Mouse (Mus musculus): Measurements from ENCODE around the gene Plcb3. TPM values are rescaled to one million over a fixed set of nuclear protein-coding genes. Genes with fewer than 3 reads are reported as not detected.

Plcb3 gene
- total and polyA plus RNA-seq, 3 experiments: 9.9 to 21.0 (median 14.1) TPM

DNA sequence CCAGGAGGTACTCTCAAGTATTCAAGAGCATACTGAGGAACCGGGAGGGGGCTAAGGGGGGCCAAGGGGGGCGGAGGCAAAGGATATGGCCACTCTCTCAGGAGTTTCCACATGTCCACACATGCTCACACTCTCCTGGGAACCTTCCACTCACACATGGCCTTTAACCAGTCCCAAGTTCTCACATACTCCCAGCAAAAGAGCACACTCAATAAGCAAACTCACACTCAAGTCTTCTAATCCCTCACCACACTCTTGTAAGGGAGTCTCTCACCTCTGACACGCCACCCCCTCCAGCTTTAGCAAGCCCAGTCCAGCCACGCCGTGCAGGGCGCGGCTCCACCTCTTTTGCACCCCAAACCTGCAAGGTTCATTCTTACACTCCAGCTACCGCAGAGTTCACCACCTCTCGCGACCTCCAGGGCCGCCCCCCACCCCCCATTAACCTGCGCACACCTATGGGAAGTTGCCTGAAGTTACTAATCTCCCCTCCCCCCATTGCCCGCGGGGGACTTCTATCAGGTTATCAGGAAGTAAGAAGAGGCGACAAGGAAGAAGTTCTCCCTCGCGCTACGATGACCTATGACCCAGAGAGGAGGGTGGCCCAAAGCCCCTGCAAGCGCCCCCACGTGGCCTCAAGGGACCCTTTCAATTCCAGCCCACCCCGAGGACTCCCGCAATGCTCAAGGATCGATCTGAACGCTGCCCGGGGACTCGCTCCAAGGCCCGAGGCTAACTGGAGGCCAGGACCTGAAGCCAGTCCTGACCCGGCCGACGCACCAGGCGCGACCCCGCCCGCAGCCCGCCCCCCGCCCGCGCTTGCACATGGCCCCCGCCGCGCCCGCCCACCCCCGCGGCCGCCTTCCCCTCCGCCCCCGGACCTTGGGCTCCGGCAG, 55.3 kb downstream of the Plcb3 start:
- Histone ChIP-seq H3K9me3 (replicated peaks) (no peaks in the 10 kb centered on the region), H3K4me3 (ENCODE audit: low read depth, low read length) (peak overlapping the region; percentile 76), H3K4me1 (ENCODE audit: insufficient read depth, low read depth, low read length) (peaks cover 52% of the 10 kb centered on the region), H3K36me3 (replicated peaks) (peaks cover 43% of the 10 kb centered on the region), H3K27me3 (ENCODE audit: insufficient read depth, low read length) (peaks cover 14% of the 10 kb centered on the region)
- DNase-seq (ENCODE audit: low spot score) (peak; percentile 58), ATAC-seq (ENCODE audit: extremely low read depth, insufficient number of reproducible peaks, low FRiP score, poor library complexity, severe bottlenecking) (no peak)
- TF ChIP-seq TAL1 (conservative IDR thresholded peaks at IDR 0.05; ENCODE audit: low read depth, low read length) (no peak), CTCF (IDR thresholded peaks at IDR 0.05; ENCODE audit: low read depth, low read length) (0 out of 2 replicates have a peak, but pooled peaks have one; percentile 3), GATA2 (IDR thresholded peaks at IDR 0.05; ENCODE audit: borderline replicate concordance, low read depth, low read length) (no peak), GATA1 (IDR thresholded peaks at IDR 0.05; ENCODE audit: borderline replicate concordance, low read length) (no peak), POLR2AphosphoS5 (IDR thresholded peaks at IDR 0.05; ENCODE audit: insufficient replicate concordance, low read depth, low read length) (no peak)

DNA sequence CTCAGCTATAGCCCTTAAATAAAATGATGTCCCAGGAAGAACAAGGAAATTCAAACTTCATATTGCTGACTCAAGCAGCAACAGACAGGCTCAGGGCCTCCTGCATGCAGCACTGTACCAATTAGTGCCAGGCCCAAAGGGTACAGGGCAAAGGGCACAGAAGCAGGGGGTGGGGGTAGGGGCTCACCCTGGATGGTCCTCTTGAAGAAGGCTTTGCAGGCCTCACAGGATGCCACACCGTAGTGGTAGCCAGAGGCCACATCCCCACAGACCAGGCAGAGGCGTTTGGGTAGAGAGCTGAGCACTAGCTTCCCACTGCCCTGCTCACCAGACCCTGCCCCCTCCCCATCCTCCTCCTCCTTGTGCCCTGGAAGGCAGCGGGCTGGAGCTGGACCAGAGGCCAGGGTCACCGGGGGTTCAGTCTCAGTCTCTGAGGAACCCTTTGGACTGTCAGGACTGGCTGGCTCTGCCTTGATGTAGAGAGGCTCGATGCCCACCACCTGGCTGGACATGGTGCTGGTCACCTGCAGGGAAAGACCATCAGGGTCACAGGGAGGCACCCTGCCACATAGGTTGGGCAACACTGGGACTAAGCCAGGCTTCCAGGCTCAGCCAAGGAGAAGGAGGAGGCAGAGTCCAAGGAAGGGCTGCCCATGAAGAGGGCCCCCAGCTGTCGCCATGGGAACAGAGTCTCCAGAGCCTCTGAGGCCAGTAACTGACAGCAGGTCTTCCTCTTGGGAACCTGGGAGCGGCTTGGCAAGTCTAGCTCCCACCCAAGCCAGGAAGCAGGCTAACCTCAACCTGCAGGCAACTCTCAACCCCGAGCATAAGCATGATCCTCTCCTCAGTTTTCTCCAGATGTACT, 56.2 kb downstream of the Plcb3 start:
- ATAC-seq (ENCODE audit: extremely low read depth, insufficient number of reproducible peaks, low FRiP score, poor library complexity, severe bottlenecking) (no peak), DNase-seq (ENCODE audit: low spot score) (no peak)
- TF ChIP-seq TAL1 (conservative IDR thresholded peaks at IDR 0.05; ENCODE audit: low read depth, low read length): no peak
- TF ChIP-seq GATA1 (IDR thresholded peaks at IDR 0.05; ENCODE audit: borderline replicate concordance, low read length): no peak
- TF ChIP-seq CTCF (IDR thresholded peaks at IDR 0.05; ENCODE audit: low read depth, low read length): no peak
- TF ChIP-seq POLR2AphosphoS5 (IDR thresholded peaks at IDR 0.05; ENCODE audit: insufficient replicate concordance, low read depth, low read length): no peak
- no peak for TF ChIP-seq GATA2 (IDR thresholded peaks at IDR 0.05; ENCODE audit: borderline replicate concordance, low read depth, low read length)
- Histone ChIP-seq H3K36me3 (replicated peaks) (peaks cover 52% of the 10 kb centered on the region), H3K9me3 (replicated peaks) (no peaks in the 10 kb centered on the region), H3K4me1 (ENCODE audit: insufficient read depth, low read depth, low read length) (peaks cover 59% of the 10 kb centered on the region), H3K27me3 (ENCODE audit: insufficient read depth, low read length) (peaks cover 5% of the 10 kb centered on the region; the same call in 1 of the 2 replicates), H3K4me3 (ENCODE audit: low read depth, low read length) (peak overlapping the region; percentile 76)

DNA sequence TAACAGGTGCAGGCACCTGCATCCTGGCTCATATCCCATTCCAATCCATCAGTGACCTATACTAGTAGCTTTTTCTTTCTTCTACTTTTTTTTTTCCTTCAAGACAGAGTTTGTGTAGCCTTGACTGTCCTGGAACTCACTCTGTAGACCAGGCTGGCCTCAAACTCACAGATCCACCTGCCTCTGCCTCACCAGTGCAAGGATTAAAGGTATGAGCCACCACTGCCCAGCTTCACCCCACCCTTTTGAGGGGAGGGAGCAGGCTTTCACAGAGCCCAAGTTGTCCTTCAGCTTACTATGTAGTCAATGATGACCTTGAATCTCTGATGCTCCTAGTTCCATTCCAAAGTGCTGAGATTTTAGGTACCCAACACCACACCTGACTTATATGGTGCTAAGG, 56.8 kb downstream of the Plcb3 start:
- no peak for TF ChIP-seq POLR2AphosphoS5 (IDR thresholded peaks at IDR 0.05; ENCODE audit: insufficient replicate concordance, low read depth, low read length)
- no peak for TF ChIP-seq CTCF (IDR thresholded peaks at IDR 0.05; ENCODE audit: low read depth, low read length)
- no peak for TF ChIP-seq GATA2 (IDR thresholded peaks at IDR 0.05; ENCODE audit: borderline replicate concordance, low read depth, low read length)
- TF ChIP-seq GATA1 (IDR thresholded peaks at IDR 0.05; ENCODE audit: borderline replicate concordance, low read length): no peak
- no peak for TF ChIP-seq TAL1 (conservative IDR thresholded peaks at IDR 0.05; ENCODE audit: low read depth, low read length)
- ATAC-seq (ENCODE audit: extremely low read depth, insufficient number of reproducible peaks, low FRiP score, poor library complexity, severe bottlenecking) (no peak), DNase-seq (ENCODE audit: low spot score) (no peak)
- Histone ChIP-seq H3K9me3 (replicated peaks) (no peaks in the 10 kb centered on the region), H3K4me3 (ENCODE audit: low read depth, low read length) (no peak overlapping the region), H3K27me3 (ENCODE audit: insufficient read depth, low read length) (no peaks in the 10 kb centered on the region), H3K4me1 (ENCODE audit: insufficient read depth, low read depth, low read length) (peaks cover 56% of the 10 kb centered on the region), H3K36me3 (replicated peaks) (peaks cover 57% of the 10 kb centered on the region)

DNA sequence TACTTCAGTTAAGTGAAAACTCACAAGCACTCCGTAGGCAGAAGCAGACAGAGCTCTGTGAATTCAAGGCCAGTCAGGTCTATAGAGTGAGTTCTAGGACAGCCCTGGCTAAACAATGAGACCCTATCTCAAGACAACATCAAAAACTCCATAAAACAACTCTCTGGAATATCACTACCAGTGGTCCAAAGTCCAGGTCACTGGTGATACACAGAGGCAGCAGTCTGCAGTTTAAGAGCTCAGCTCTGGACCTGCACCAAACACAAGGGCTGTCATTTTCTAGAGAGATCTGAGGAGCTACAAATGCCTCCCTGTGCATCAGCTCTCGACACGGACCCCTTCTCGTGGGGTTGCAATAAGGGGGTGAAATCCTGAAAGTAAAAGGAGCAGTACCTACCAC, 57.9 kb downstream of the Plcb3 start:
- Histone ChIP-seq H3K9me3 (replicated peaks) (no peaks in the 10 kb centered on the region), H3K36me3 (replicated peaks) (peaks cover 68% of the 10 kb centered on the region), H3K4me3 (ENCODE audit: low read depth, low read length) (no peak overlapping the region), H3K4me1 (ENCODE audit: insufficient read depth, low read depth, low read length) (peaks cover 60% of the 10 kb centered on the region), H3K27me3 (ENCODE audit: insufficient read depth, low read length) (no peaks in the 10 kb centered on the region)
- no peak for ATAC-seq (ENCODE audit: extremely low read depth, insufficient number of reproducible peaks, low FRiP score, poor library complexity, severe bottlenecking)
- no peak for TF ChIP-seq POLR2AphosphoS5 (IDR thresholded peaks at IDR 0.05; ENCODE audit: insufficient replicate concordance, low read depth, low read length)
- DNase-seq (ENCODE audit: low spot score): no peak

DNA sequence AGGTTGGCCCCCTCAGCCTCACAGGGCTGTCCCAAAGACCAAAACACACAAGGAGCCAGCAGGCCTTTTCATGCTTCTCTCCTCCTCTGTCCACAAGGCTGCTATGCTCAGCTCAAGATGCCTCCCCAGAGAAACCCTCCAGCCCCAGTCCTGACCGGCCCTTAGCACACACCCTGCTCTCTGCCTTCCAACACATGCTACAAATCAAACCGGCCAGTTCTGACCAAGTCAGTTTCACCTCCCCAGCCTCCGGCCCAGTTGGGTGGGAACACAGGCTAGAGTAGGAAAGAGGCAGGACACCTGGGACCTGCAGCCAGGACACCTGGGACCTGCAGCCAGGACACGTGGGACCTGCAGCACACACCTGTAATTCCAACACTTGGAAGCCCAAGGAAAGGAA, 59.8 kb downstream of the Plcb3 start:
- H3K9me3 ChIP-seq (replicated peaks): no peaks in the 10 kb centered on the region
- H3K4me1 ChIP-seq (ENCODE audit: insufficient read depth, low read depth, low read length): peaks cover 65% of the 10 kb centered on the region
- H3K36me3 ChIP-seq (replicated peaks): peaks cover 87% of the 10 kb centered on the region
- no peaks in the 10 kb centered on the region for H3K27me3 ChIP-seq (ENCODE audit: insufficient read depth, low read length)
- no peak for ATAC-seq (ENCODE audit: extremely low read depth, insufficient number of reproducible peaks, low FRiP score, poor library complexity, severe bottlenecking)
- DNase-seq (ENCODE audit: low spot score): no peak
- no peak overlapping the region for H3K4me3 ChIP-seq (ENCODE audit: low read depth, low read length)
- no peak for TF ChIP-seq CTCF (IDR thresholded peaks at IDR 0.05; ENCODE audit: low read depth, low read length)
- no peak for TF ChIP-seq GATA1 (IDR thresholded peaks at IDR 0.05; ENCODE audit: borderline replicate concordance, low read length)
- no peak for TF ChIP-seq GATA2 (IDR thresholded peaks at IDR 0.05; ENCODE audit: borderline replicate concordance, low read depth, low read length)
- no peak for TF ChIP-seq TAL1 (conservative IDR thresholded peaks at IDR 0.05; ENCODE audit: low read depth, low read length)
- no peak for TF ChIP-seq POLR2AphosphoS5 (IDR thresholded peaks at IDR 0.05; ENCODE audit: insufficient replicate concordance, low read depth, low read length)

DNA sequence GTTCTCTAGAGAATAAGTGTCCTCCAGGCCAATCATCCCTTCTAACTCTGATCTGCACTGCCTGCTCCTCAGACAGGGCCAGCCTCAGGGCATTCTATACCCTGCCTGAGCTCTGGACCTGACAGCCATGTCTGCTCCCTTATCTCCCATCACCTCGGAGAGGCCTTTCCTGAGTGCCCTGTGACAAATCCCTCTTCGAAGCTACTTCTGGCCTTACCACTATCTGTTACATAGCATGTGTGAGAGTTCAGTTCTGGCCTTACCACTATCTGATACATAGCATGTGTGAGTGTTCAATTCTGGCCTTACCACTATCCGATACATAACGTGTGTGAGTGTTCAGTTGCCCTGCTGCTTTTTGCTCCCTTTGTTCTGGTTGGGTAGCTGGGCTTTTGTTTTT, 61.0 kb downstream of the Plcb3 start:
- Histone ChIP-seq H3K4me3 (ENCODE audit: low read depth, low read length) (no peak overlapping the region), H3K36me3 (replicated peaks) (peaks cover 94% of the 10 kb centered on the region), H3K27me3 (ENCODE audit: insufficient read depth, low read length) (no peaks in the 10 kb centered on the region), H3K9me3 (replicated peaks) (no peaks in the 10 kb centered on the region), H3K4me1 (ENCODE audit: insufficient read depth, low read depth, low read length) (peaks cover 63% of the 10 kb centered on the region)
- DNase-seq (ENCODE audit: low spot score): no peak
- no peak for ATAC-seq (ENCODE audit: extremely low read depth, insufficient number of reproducible peaks, low FRiP score, poor library complexity, severe bottlenecking)
- TF ChIP-seq TAL1 (conservative IDR thresholded peaks at IDR 0.05; ENCODE audit: low read depth, low read length) (no peak), GATA2 (IDR thresholded peaks at IDR 0.05; ENCODE audit: borderline replicate concordance, low read depth, low read length) (no peak), CTCF (IDR thresholded peaks at IDR 0.05; ENCODE audit: low read depth, low read length) (no peak), POLR2AphosphoS5 (IDR thresholded peaks at IDR 0.05; ENCODE audit: insufficient replicate concordance, low read depth, low read length) (no peak), GATA1 (IDR thresholded peaks at IDR 0.05; ENCODE audit: borderline replicate concordance, low read length) (no peak)
